Mouse (Mus musculus): ENCODE data around the gene Sprtn. TPM values are rescaled to one million over a fixed set of nuclear protein-coding genes. Genes with fewer than 3 reads are reported as not detected.

The Sprtn gene
- total and polyA plus RNA-seq, 3 experiments: 27.2 to 31.8 TPM; not detected in 1

DNA sequence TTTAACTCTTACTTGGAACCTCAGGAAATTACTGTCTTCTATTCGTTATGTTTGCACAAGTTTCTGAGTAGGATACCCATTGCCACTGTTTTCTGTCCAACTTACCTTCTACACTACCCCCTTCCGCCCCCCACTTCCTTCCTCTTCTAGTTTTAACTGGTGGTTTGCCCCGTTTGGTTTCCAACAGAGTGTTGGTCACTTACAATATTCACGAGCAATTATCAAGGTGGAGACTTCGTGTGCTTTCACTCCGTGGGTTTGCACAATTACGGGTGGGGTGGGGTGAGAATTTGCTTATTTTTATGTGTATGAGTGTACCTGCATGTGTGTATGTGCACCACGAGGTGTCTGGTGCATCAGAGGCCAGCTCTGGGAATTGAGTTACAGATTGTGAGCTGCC, 34.0 kb upstream of the Sprtn start:
- peak overlapping the region; percentile 81 to 96 for H3K4me3 ChIP-seq (ENCODE audit: control insufficient read depth in 1 of 2, insufficient read depth in 1 of 2, low read depth in 2 of 2, low read length in 2 of 2)
- peak overlapping the region; percentile 70 for H3K27ac ChIP-seq (ENCODE audit: control insufficient read depth, low read depth, low read length)
- TF ChIP-seq MYC (IDR thresholded peaks at IDR 0.05; ENCODE audit: low read depth, low read length) (peak; percentile 85), SIN3A (IDR thresholded peaks at IDR 0.05; ENCODE audit: low read length) (peak; percentile 32; the same call in 1 of the 2 replicates), MAX (IDR thresholded peaks at IDR 0.05; ENCODE audit: low read length) (peak; percentile 70), MEF2A (IDR thresholded peaks at IDR 0.05; ENCODE audit: extremely low read depth, insufficient replicate concordance, low read depth, low read length, poor library complexity, severe bottlenecking) (no peak), EP300 (IDR thresholded peaks at IDR 0.05; ENCODE audit: low read depth in 1 of 2, low read length in 2 of 2) (peak; percentile 23 to 56; a peak in 2 of 4 replicates), MXI1 (IDR thresholded peaks at IDR 0.05; ENCODE audit: low read depth, low read length) (peak; percentile 65; the same call in 1 of the 2 replicates), POLR2A (IDR thresholded peaks at IDR 0.05; ENCODE audit: control insufficient read depth in 1 of 2, insufficient read depth in 1 of 2, low read depth in 1 of 2, low read length in 2 of 2, poor library complexity in 1 of 2) (peak in 1 of 2 experiments; percentile 43; a peak in 2 of 4 replicates), TBP (IDR thresholded peaks at IDR 0.05; ENCODE audit: low read depth, low read length) (peak; percentile 64), ZKSCAN1 (IDR thresholded peaks at IDR 0.05; ENCODE audit: low read depth, low read length) (no peak), ZNF384 (IDR thresholded peaks at IDR 0.05; ENCODE audit: low read depth, low read length) (peak; percentile 40; the same call in 1 of the 2 replicates), POLR2AphosphoS5 (IDR thresholded peaks at IDR 0.05; ENCODE audit: borderline replicate concordance, low read depth, low read length) (no peak), USF2 (IDR thresholded peaks at IDR 0.05; ENCODE audit: borderline replicate concordance in 1 of 2, insufficient read depth in 1 of 2, low read depth in 1 of 2, low read length in 2 of 2) (no peak), MAZ (IDR thresholded peaks at IDR 0.05; ENCODE audit: low read depth, low read length) (peak; percentile 69; the same call in 1 of the 2 replicates), ELF1 (IDR thresholded peaks at IDR 0.05; ENCODE audit: low read depth, low read length) (0 out of 2 replicates have a peak, but pooled peaks have one; percentile 7)
- H3K9me3 ChIP-seq (replicated peaks; ENCODE audit: insufficient read depth, low read length): no peaks in the 10 kb centered on the region
- H3K79me2 ChIP-seq (ENCODE audit: control insufficient read depth, insufficient read depth, low read length, poor library complexity): peaks cover 74% of the 10 kb centered on the region
- peaks cover 26 to 48% of the 10 kb centered on the region in 2 experiments for H3K4me1 ChIP-seq (ENCODE audit: control insufficient read depth in 1 of 2, insufficient read depth in 2 of 2, low read length in 2 of 2)
- H3K27me3 ChIP-seq (ENCODE audit: control insufficient read depth in 1 of 2, insufficient read depth in 2 of 2, low read length in 2 of 2): no peaks in the 10 kb centered on the region
- DNase-seq (ENCODE audit: low read depth, low spot score): peak; percentile 73
- H3K9ac ChIP-seq (ENCODE audit: control insufficient read depth, low read depth, low read length, poor library complexity, severe bottlenecking): peak overlapping the region; percentile 97
- peaks cover 4 to 48% of the 10 kb centered on the region in 2 experiments; a peak in 3 of 4 replicates for H3K36me3 ChIP-seq (ENCODE audit: control insufficient read depth in 1 of 2, insufficient read depth in 2 of 2, low read length in 2 of 2)

GRCm38 (mm10) chr8:124866669-124867068, 31.0 kb upstream of the Sprtn start:
- peak overlapping the region; percentile 87 for H3K27ac ChIP-seq (ENCODE audit: control insufficient read depth, low read depth, low read length)
- no peaks in the 10 kb centered on the region for H3K9me3 ChIP-seq (replicated peaks; ENCODE audit: insufficient read depth, low read length)
- no peak overlapping the region for H3K4me3 ChIP-seq (ENCODE audit: control insufficient read depth in 1 of 2, insufficient read depth in 1 of 2, low read depth in 2 of 2, low read length in 2 of 2)
- H3K79me2 ChIP-seq (ENCODE audit: control insufficient read depth, insufficient read depth, low read length, poor library complexity): peaks cover 67% of the 10 kb centered on the region
- peaks cover 26 to 43% of the 10 kb centered on the region in 2 experiments for H3K4me1 ChIP-seq (ENCODE audit: control insufficient read depth in 1 of 2, insufficient read depth in 2 of 2, low read length in 2 of 2)
- no peaks in the 10 kb centered on the region for H3K27me3 ChIP-seq (ENCODE audit: control insufficient read depth in 1 of 2, insufficient read depth in 2 of 2, low read length in 2 of 2)
- no peak overlapping the region; the same call in 1 of the 2 replicates for H3K9ac ChIP-seq (ENCODE audit: control insufficient read depth, low read depth, low read length, poor library complexity, severe bottlenecking)
- peak; percentile 92 for DNase-seq (ENCODE audit: low read depth, low spot score)
- H3K36me3 ChIP-seq (ENCODE audit: control insufficient read depth in 1 of 2, insufficient read depth in 2 of 2, low read length in 2 of 2): peaks cover 1 to 37% of the 10 kb centered on the region in 2 experiments
- TF ChIP-seq USF2 (IDR thresholded peaks at IDR 0.05; ENCODE audit: borderline replicate concordance in 1 of 2, insufficient read depth in 1 of 2, low read depth in 1 of 2, low read length in 2 of 2) (no peak), SIN3A (IDR thresholded peaks at IDR 0.05; ENCODE audit: low read length) (peak; percentile 52; the same call in 1 of the 2 replicates), POLR2AphosphoS5 (IDR thresholded peaks at IDR 0.05; ENCODE audit: borderline replicate concordance, low read depth, low read length) (no peak), ELF1 (IDR thresholded peaks at IDR 0.05; ENCODE audit: low read depth, low read length) (0 out of 2 replicates have a peak, but pooled peaks have one; percentile 56), EP300 (IDR thresholded peaks at IDR 0.05; ENCODE audit: low read depth in 1 of 2, low read length in 2 of 2) (peak; percentile 73 to 82), ZC3H11A (IDR thresholded peaks at IDR 0.05; ENCODE audit: low read depth, low read length) (no peak), CHD2 (IDR thresholded peaks at IDR 0.05; ENCODE audit: low read length) (no peak), ZNF384 (IDR thresholded peaks at IDR 0.05; ENCODE audit: low read depth, low read length) (no peak), POLR2AphosphoS2 (IDR thresholded peaks at IDR 0.05; ENCODE audit: low read length) (no peak), GATA1 (IDR thresholded peaks at IDR 0.05; ENCODE audit: low read depth, low read length) (peak; percentile 90), MYB (IDR thresholded peaks at IDR 0.05; ENCODE audit: low read depth, low read length) (no peak), HCFC1 (IDR thresholded peaks at IDR 0.05; ENCODE audit: low read depth, low read length) (peak; percentile 55), KAT2A (conservative IDR thresholded peaks at IDR 0.05; ENCODE audit: low read depth, low read length) (no peak), TCF12 (IDR thresholded peaks at IDR 0.05; ENCODE audit: low read depth, low read length) (peak; percentile 46; the same call in 1 of the 2 replicates), GABPA (IDR thresholded peaks at IDR 0.05; ENCODE audit: low read depth, low read length) (no peak), CTCF (IDR thresholded peaks at IDR 0.05 in 2 of 3, conservative IDR thresholded peaks at IDR 0.05 in 1 of 3; ENCODE audit: control insufficient read depth in 1 of 3, insufficient read depth in 1 of 3, low read depth in 2 of 3, low read length in 3 of 3, poor library complexity in 1 of 3, severe bottlenecking in 1 of 3) (no peak), MXI1 (IDR thresholded peaks at IDR 0.05; ENCODE audit: low read depth, low read length) (0 out of 2 replicates have a peak, but pooled peaks have one; percentile 35), E2F4 (IDR thresholded peaks at IDR 0.05; ENCODE audit: borderline replicate concordance, low read depth, low read length) (no peak), MAZ (IDR thresholded peaks at IDR 0.05; ENCODE audit: low read depth, low read length) (no peak), NELFE (IDR thresholded peaks at IDR 0.05; ENCODE audit: low read depth, low read length) (no peak), POLR2A (IDR thresholded peaks at IDR 0.05; ENCODE audit: control insufficient read depth in 1 of 2, insufficient read depth in 1 of 2, low read depth in 1 of 2, low read length in 2 of 2, poor library complexity in 1 of 2) (0 out of 4 replicates have a peak, but pooled peaks of 1 of the 2 experiments have one; percentile 19), NRF1 (IDR thresholded peaks at IDR 0.05; ENCODE audit: insufficient read depth, low read depth, low read length, poor library complexity, severe bottlenecking) (no peak)

Measured in MEL (cell line).